Mouse (Mus musculus) neural tube, embryonic 12.5 days (tissue): Measurements from ENCODE around the gene Strbp. TPM values are rescaled to one million over a fixed set of nuclear protein-coding genes. Genes with fewer than 3 reads are reported as not detected.

Experiments
- ATAC-seq: fragments of 200-750 bp; cut with Nextera tagmentation; 2 replicates; pipeline ENCODE4 v1.8.0; 2017; ENCODE audit warnings: low read depth, mild to moderate bottlenecking, moderate TSS enrichment, moderate library complexity; ENCODE audit not compliant: low FRiP score
- H3K27ac ChIP-seq: fragments of 300-500 bp; sonication (generic); 2 replicates; pipeline ENCODE4 v1.5.1; 2016
- H3K27me3 ChIP-seq: fragments of 300-500 bp; sonication (generic); replicated peaks from 2 replicates; pipeline ENCODE4 v1.6.1; 2016; ENCODE audit warnings: mild to moderate bottlenecking
- H3K36me3 ChIP-seq: fragments of 300-500 bp; sonication (generic); 2 replicates; pipeline ENCODE4 v1.6.1; 2016; ENCODE audit warnings: mild to moderate bottlenecking
- H3K4me1 ChIP-seq: fragments of 300-500 bp; sonication (generic); 2 replicates; pipeline ENCODE4 v1.6.1; 2016
- H3K4me2 ChIP-seq: fragments of 300-500 bp; sonication (generic); replicated peaks from 2 replicates; pipeline ENCODE4 v1.6.1; 2016; ENCODE audit warnings: mild to moderate bottlenecking
- H3K4me3 ChIP-seq: fragments of 300-500 bp; sonication (generic); 2 replicates; pipeline ENCODE4 v1.5.1; 2016
- H3K9ac ChIP-seq: fragments of 300-500 bp; sonication (generic); 2 replicates; pipeline ENCODE4 v1.6.1; 2016; ENCODE audit warnings: mild to moderate bottlenecking
- H3K9me3 ChIP-seq: fragments of 300-500 bp; sonication (generic); 2 replicates; pipeline ENCODE4 v1.6.1; 2016; ENCODE audit warnings: mild to moderate bottlenecking
- WGBS: fragments of 180-500 bp; shearing (Covaris S2); methylation state at CpG from one replicate; pipeline ENCODE4 v1.1.7; 2016; 5-methylcytosine and 5-hydroxymethylcytosine counted together
- polyA plus RNA-seq: library from polyadenylated mRNA; unstranded; fragments of >200 nt; fragmentation: Nextera tagmentation; extraction: Ambion mirVana; gene quantifications from 2 replicates; pipeline ENCODE4 v1.2.1, GENCODE M21; 2016

Gene Strbp
- polyA plus RNA-seq, 1 experiment from 2014 or later = 103 TPM

GRCm38 (mm10) chr2:37566035-37566434 is 137.6 kb downstream of the Strbp start:
- H3K9ac ChIP-seq = no peak overlapping the region
- H3K27ac ChIP-seq = no peak overlapping the region
- H3K27me3 ChIP-seq = no peaks in the 10 kb centered on the region
- WGBS = 80% methylated on average over 1 of the region's 1 CpGs
- peaks cover 72% of the 10 kb centered on the region for H3K36me3 ChIP-seq
- no peak overlapping the region for H3K4me3 ChIP-seq
- H3K4me1 ChIP-seq = no peaks in the 10 kb centered on the region
- H3K9me3 ChIP-seq = no peaks in the 10 kb centered on the region
- no peak overlapping the region for H3K4me2 ChIP-seq
- no peak for ATAC-seq

- Histone ChIP-seq H3K4me2 (no peak overlapping the region), H3K36me3 (peaks cover 75% of the 10 kb centered on the region), H3K9me3 (no peaks in the 10 kb centered on the region), H3K27ac (no peak overlapping the region), H3K9ac (no peak overlapping the region), H3K27me3 (no peaks in the 10 kb centered on the region), H3K4me1 (no peaks in the 10 kb centered on the region), H3K4me3 (no peak overlapping the region)
- 75% methylated on average over 2 of the region's 2 CpGs for WGBS
- ATAC-seq = no peak
Observed at GRCm38 (mm10) chr2:37565579-37565978, 138.1 kb downstream of the Strbp start.

- no peak overlapping the region for H3K27ac ChIP-seq
- 66% methylated on average over 2 of the region's 2 CpGs for WGBS
- ATAC-seq = no peak
- no peak overlapping the region for H3K4me3 ChIP-seq
- H3K9ac ChIP-seq = no peak overlapping the region
- H3K9me3 ChIP-seq = no peaks in the 10 kb centered on the region
- no peaks in the 10 kb centered on the region for H3K27me3 ChIP-seq
- H3K4me2 ChIP-seq = no peak overlapping the region
- H3K4me1 ChIP-seq = no peaks in the 10 kb centered on the region
- peaks cover 77% of the 10 kb centered on the region for H3K36me3 ChIP-seq
Observed at GRCm38 (mm10) chr2:37556366-37556765, 147.3 kb downstream of the Strbp start.

- H3K9ac ChIP-seq = no peak overlapping the region
- WGBS = 87% methylated on average over 1 of the region's 1 CpGs
- H3K27me3 ChIP-seq = no peaks in the 10 kb centered on the region
- no peaks in the 10 kb centered on the region for H3K4me1 ChIP-seq
- peaks cover 50% of the 10 kb centered on the region for H3K36me3 ChIP-seq
- no peak for ATAC-seq
- H3K4me2 ChIP-seq = no peak overlapping the region
- no peaks in the 10 kb centered on the region for H3K9me3 ChIP-seq
- no peak overlapping the region for H3K27ac ChIP-seq
- no peak overlapping the region for H3K4me3 ChIP-seq
Observed at GRCm38 (mm10) chr2:37549346-37550012, 154.2 kb downstream of the Strbp start.

GRCm38 (mm10) chr2:37531639-37532038 is 172.0 kb downstream of the Strbp start:
- Histone ChIP-seq H3K9ac (no peak overlapping the region), H3K27ac (no peak overlapping the region), H3K9me3 (no peaks in the 10 kb centered on the region), H3K27me3 (no peaks in the 10 kb centered on the region), H3K4me1 (no peaks in the 10 kb centered on the region), H3K4me2 (no peak overlapping the region), H3K4me3 (no peak overlapping the region), H3K36me3 (peaks cover 7% of the 10 kb centered on the region; the same call in 1 of the 2 replicates)
- no peak for ATAC-seq
- 83% methylated on average over 3 of the region's 3 CpGs for WGBS

- H3K27ac ChIP-seq = no peak overlapping the region
- WGBS = 94% methylated on average over 1 of the region's 1 CpGs
- no peak overlapping the region for H3K4me2 ChIP-seq
- H3K4me3 ChIP-seq = no peak overlapping the region
- H3K4me1 ChIP-seq = no peaks in the 10 kb centered on the region
- H3K27me3 ChIP-seq = no peaks in the 10 kb centered on the region
- no peaks in the 10 kb centered on the region for H3K9me3 ChIP-seq
- no peak for ATAC-seq
- H3K9ac ChIP-seq = no peak overlapping the region
- H3K36me3 ChIP-seq = peaks cover 6% of the 10 kb centered on the region; the same call in 1 of the 2 replicates
Observed at GRCm38 (mm10) chr2:37530766-37531165, 172.9 kb downstream of the Strbp start.

- no peaks in the 10 kb centered on the region for H3K4me1 ChIP-seq
- no peaks in the 10 kb centered on the region for H3K27me3 ChIP-seq
- H3K9ac ChIP-seq = no peak overlapping the region
- H3K4me2 ChIP-seq = no peak overlapping the region
- peaks cover 6% of the 10 kb centered on the region; the same call in 1 of the 2 replicates for H3K36me3 ChIP-seq
- no peaks in the 10 kb centered on the region for H3K9me3 ChIP-seq
- no peak for ATAC-seq
- WGBS = 95% methylated on average over 2 of the region's 2 CpGs
- no peak overlapping the region for H3K4me3 ChIP-seq
- no peak overlapping the region for H3K27ac ChIP-seq
Observed at GRCm38 (mm10) chr2:37529397-37529796, 174.3 kb downstream of the Strbp start.

- Histone ChIP-seq H3K4me3 (no peak overlapping the region), H3K9ac (no peak overlapping the region), H3K27me3 (no peaks in the 10 kb centered on the region), H3K4me1 (no peaks in the 10 kb centered on the region), H3K4me2 (no peak overlapping the region), H3K9me3 (no peaks in the 10 kb centered on the region), H3K27ac (no peak overlapping the region), H3K36me3 (no peaks in the 10 kb centered on the region)
- no peak for ATAC-seq
Observed at GRCm38 (mm10) chr2:37527587-37527986, 176.1 kb downstream of the Strbp start.

GRCm38 (mm10) chr2:37519286-37519640 is 184.4 kb downstream of the Strbp start:
- 96% methylated on average over 1 of the region's 1 CpGs for WGBS
- Histone ChIP-seq H3K27ac (no peak overlapping the region), H3K27me3 (no peaks in the 10 kb centered on the region), H3K9me3 (no peaks in the 10 kb centered on the region), H3K4me1 (peaks cover 11% of the 10 kb centered on the region), H3K4me3 (no peak overlapping the region), H3K9ac (no peak overlapping the region), H3K4me2 (no peak overlapping the region), H3K36me3 (peaks cover 12% of the 10 kb centered on the region; the same call in 1 of the 2 replicates)
- ATAC-seq = no peak

GRCm38 (mm10) chr2:37518561-37519285 is 184.9 kb downstream of the Strbp start:
- Histone ChIP-seq H3K4me2 (peak overlapping the region; percentile 53), H3K9me3 (no peaks in the 10 kb centered on the region), H3K27me3 (no peaks in the 10 kb centered on the region), H3K36me3 (peaks cover 12% of the 10 kb centered on the region; the same call in 1 of the 2 replicates), H3K4me3 (no peak overlapping the region), H3K9ac (no peak overlapping the region), H3K27ac (no peak overlapping the region), H3K4me1 (peaks cover 11% of the 10 kb centered on the region)
- 88% methylated on average over 4 of the region's 4 CpGs for WGBS
- ATAC-seq = no peak

GRCm38 (mm10) chr2:37516922-37517462 is 186.7 kb downstream of the Strbp start:
- peak overlapping the region; percentile 53 for H3K4me2 ChIP-seq
- peak overlapping the region; percentile 26; the same call in 1 of the 2 replicates for H3K9ac ChIP-seq
- H3K4me3 ChIP-seq = peak overlapping the region; percentile 22; the same call in 1 of the 2 replicates

GRCm38 (mm10) chr2:37516030-37516710 is 187.5 kb downstream of the Strbp start, which contains the start of gene Gpr21:
Gene Gpr21, plus strand, starts transcription at chr2:37516332.
- no peaks in the 10 kb centered on the region for H3K27me3 ChIP-seq
- peak within 1 kb of the TSS; percentile 40 for H3K9ac ChIP-seq
- peak within 1 kb of the TSS; percentile 53 for H3K4me2 ChIP-seq
- peak; percentile 87 for ATAC-seq
- H3K9me3 ChIP-seq = no peaks in the 10 kb centered on the region
- WGBS = 18% methylated on average over 11 of the region's 11 CpGs
- peaks cover 11% of the 10 kb centered on the region for H3K4me1 ChIP-seq
- H3K27ac ChIP-seq = peak within 1 kb of the TSS; percentile 57; the same call in 1 of the 2 replicates
- peak within 1 kb of the TSS; percentile 27 for H3K4me3 ChIP-seq
- peaks cover 25% of the 10 kb centered on the region for H3K36me3 ChIP-seq

More at GRCm38 (mm10) chr2:37516922-37517462, 186.7 kb downstream of the Strbp start:
- Histone ChIP-seq H3K4me1 (peaks cover 11% of the 10 kb centered on the region), H3K9me3 (no peaks in the 10 kb centered on the region), H3K27me3 (no peaks in the 10 kb centered on the region), H3K27ac (peak overlapping the region; percentile 57; the same call in 1 of the 2 replicates), H3K36me3 (peaks cover 21% of the 10 kb centered on the region)
- 21% methylated on average over 4 of the region's 4 CpGs for WGBS
- ATAC-seq = peak; percentile 65
